Mouse (Mus musculus) Patski (cell line): ENCODE results near the gene Dnph1. TPM values are rescaled to one million over a fixed set of nuclear protein-coding genes. Genes with fewer than 3 reads are reported as not detected.

Experiments used
- ATAC-seq: fragments of 100-300 bp; one replicate; pipeline ENCODE4 v1.8.0; 2021
- CTCF ChIA-PET: fragments of 350-600 bp; sonication (Branson Sonifier 250); formaldehyde crosslinking; loops from one replicate; lab custom pipeline; 2022; ENCODE audit warnings: inconsistent platforms; lab: Charles Lee
- POLR2A ChIA-PET: fragments of 350-600 bp; sonication (Branson Sonifier 250); formaldehyde crosslinking; loops from one replicate; lab custom pipeline; 2022; ENCODE audit warnings: antibody characterized with exemption, inconsistent platforms; lab: Charles Lee
- DNase-seq: peaks from one replicate; pipeline ENCODE4 v3.0.0-alpha.2; 2011; ENCODE audit warnings: low read depth, low spot score
- H3K27me3 ChIP-seq: fragments of 371-371 bp; one replicate; pipeline ENCODE4 v1.5.1; 2021
- CTCF ChIP-seq: fragments of 100-300 bp; IDR thresholded peaks from one replicate; pipeline ENCODE4 v1.5.1; 2021
- in situ Hi-C: fragments of 300-500 bp; cut with MboI; formaldehyde crosslinking; loops from 3 replicates; pipeline ENCODE4 v1.11.1; 2018; ENCODE audit warnings: low pct_unique_long_range_greater_than_20kb, mixed read lengths
- polyA plus RNA-seq: library from polyadenylated mRNA; unstranded; gene quantifications from one replicate; pipeline ENCODE4 v1.2.3, GENCODE M21; 2021

Dnph1 gene
- polyA plus RNA-seq, 1 experiment from 2014 or later, result 16.9 TPM

DNA sequence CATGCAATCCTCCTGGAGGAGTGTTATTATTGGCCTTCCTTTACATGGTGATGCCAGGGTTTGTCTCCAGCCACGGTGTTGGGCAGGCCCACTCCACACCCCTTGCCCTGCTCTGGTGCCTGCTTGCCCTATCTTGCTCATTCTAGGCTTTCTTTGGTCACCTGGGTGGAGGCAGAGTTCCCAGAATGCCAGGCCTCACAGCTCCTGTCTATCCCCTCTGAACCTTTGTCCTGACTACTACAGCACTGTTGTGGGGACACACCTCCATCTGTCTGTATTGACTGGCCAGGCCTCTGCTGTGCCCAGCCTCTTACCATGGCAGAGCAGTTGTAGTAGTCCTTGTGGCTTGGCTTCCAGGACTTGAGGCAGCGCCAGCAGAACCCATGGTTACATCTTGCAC lies 6.3 kb downstream of the Dnph1 start:
- no peak for ATAC-seq
- H3K27me3 ChIP-seq, result no peaks in the 10 kb centered on the region
- no peak for DNase-seq
- ChIA-PET CTCF (no interaction called here), POLR2A (no interaction called here)
- in situ Hi-C loops, result no loop called here
- no peak for TF ChIP-seq CTCF

DNA sequence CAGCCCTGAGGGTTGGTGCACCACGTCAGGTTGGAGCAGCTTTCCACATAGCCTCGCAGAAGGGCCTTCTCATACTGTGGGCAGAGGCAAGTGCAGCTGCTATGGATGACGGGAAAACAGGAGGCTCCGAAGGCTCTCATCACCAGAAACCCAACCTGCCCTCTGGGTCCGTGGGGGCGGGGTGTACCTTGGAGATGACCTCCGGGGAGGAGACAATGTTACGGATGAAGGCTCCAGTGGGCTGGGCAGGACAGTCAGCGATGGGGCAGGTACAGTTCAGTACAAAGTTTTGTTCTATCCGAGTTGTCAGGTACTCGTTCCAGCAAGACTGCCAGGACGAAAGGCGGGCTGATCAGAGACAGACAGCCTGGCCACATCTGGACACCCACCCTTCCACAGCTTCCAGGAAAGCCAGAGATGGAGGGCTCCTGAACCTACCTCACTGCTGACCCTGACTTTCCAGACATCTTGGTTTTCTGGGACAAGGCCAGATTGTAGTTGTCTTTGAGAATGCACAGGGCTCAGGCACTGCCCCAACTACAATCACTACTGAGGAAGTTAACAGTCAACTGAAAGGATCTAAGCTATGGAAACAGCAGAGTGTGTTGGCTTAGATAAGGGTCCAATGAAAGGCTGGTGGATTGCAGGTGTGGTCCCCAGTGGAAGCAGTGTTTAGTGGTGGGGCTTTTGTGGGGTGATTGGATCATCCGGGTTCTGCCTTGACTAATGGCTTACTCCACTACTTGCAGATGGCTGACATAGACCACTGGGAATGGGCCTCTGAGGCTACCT lies 7.5 kb downstream of the Dnph1 start:
- ATAC-seq (no peak), DNase-seq (no peak)
- in situ Hi-C loops, result no loop called here
- no peak for TF ChIP-seq CTCF
- no peaks in the 10 kb centered on the region for H3K27me3 ChIP-seq
- ChIA-PET CTCF (no interaction called here), POLR2A (no interaction called here)

DNA sequence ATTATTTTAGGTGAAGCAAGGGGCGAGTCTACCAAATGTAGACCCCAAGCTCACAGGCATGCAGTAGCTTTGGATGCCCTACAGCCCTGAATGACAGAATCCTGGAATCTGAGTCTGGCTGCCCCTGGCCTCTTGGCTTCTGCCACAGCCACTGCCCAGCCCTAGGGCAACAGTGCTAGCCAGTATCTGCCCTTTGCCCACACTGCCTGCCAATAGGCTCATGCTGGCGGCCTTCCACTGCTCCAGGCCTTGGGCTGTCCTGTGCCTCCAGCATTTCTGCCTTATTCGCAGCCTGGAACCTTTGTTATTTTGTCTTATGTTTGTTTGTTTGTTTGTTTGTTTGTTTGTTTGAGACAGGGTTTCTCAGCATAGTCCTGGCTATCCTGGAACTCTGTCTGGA lies 9.1 kb downstream of the Dnph1 start:
- no peak for TF ChIP-seq CTCF
- in situ Hi-C loops, result no loop called here
- DNase-seq (no peak), ATAC-seq (no peak)
- ChIA-PET POLR2A (no interaction called here), CTCF (no interaction called here)
- H3K27me3 ChIP-seq, result no peaks in the 10 kb centered on the region

DNA sequence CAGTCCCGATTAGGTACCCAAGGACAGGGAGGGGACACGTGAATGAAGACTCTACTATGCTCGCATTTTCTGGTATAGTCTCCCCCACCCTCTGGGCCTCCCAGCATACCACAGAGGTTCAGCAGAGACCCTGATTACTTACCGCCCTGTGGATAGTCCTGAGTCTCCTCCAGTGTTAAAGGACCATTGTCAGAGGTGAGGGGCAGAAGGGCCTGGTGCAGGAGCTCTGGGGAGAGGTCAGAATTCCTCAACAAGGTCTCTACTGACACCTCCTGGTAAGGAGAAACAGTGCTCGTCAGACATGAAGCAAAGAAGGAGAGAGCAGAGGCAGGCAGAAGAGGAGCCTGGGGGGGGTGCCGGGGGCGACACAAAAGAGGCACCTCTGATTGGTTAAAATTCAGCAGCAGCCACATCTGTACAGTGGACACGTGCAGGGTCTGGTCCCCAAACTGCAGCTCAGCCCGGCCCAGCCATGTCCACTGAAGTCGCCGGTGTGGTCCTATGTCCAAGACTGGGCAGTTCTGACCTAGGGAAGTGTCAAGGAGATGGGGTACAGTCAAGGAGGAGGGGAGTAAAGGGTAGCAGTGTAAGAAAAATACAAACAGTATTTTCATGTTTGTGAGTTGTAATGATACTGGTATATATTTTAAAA lies 14.7 kb downstream of the Dnph1 start:
- POLR2A ChIA-PET, result no interaction called here
- in situ Hi-C loops, result no loop called here
- ATAC-seq (no peak), DNase-seq (no peak)
- H3K27me3 ChIP-seq, result no peaks in the 10 kb centered on the region
- no peak for TF ChIP-seq CTCF
- CTCF ChIA-PET, result no interaction called here

DNA sequence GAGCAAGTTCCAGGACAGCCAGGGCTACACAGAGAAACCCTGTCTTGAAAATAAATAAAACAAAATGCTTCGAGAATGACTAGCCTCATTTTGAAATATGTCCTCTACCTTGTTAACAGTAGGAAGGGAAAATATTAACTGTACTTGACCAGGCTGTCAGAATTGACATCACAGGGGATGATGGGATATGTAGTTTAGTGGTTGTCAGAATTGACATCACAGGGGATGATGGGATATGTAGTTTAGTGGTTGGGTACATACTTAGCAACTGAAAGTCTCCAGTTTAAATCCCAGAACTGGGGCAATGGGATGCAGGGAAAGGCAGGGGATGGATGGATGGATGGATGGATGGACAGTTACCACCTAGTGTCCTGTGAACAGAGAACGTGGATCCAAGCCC lies 16.8 kb downstream of the Dnph1 start:
- ChIA-PET CTCF (no interaction called here), POLR2A (no interaction called here)
- ATAC-seq, result no peak
- no peak for DNase-seq
- in situ Hi-C loops, result no loop called here
- no peak for TF ChIP-seq CTCF
- no peaks in the 10 kb centered on the region for H3K27me3 ChIP-seq

DNA sequence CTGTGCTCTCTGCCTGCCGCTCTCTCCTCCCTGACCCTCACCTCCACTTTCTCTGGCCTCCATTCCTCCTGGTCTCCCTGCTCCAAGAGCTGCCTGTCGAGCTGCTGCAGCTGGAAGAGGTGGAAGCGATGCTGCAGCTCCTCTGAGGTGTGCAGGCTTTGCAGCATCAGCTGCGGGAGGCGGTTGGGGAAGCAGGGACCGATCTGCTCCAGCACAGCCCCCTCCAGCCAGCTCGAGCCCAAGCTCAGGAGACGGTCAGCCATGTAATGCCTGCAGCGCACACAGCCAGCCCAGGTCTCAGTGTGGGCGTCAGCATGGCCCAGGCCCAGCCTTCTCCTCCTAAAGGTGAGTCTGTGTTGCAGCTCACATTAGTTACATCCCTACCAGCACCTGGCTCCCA lies 23.5 kb downstream of the Dnph1 start:
- ChIA-PET POLR2A (no interaction called here), CTCF (no interaction called here)
- no peak for TF ChIP-seq CTCF
- no peaks in the 10 kb centered on the region for H3K27me3 ChIP-seq
- ATAC-seq, result no peak
- DNase-seq, result no peak
- in situ Hi-C loops, result no loop called here

DNA sequence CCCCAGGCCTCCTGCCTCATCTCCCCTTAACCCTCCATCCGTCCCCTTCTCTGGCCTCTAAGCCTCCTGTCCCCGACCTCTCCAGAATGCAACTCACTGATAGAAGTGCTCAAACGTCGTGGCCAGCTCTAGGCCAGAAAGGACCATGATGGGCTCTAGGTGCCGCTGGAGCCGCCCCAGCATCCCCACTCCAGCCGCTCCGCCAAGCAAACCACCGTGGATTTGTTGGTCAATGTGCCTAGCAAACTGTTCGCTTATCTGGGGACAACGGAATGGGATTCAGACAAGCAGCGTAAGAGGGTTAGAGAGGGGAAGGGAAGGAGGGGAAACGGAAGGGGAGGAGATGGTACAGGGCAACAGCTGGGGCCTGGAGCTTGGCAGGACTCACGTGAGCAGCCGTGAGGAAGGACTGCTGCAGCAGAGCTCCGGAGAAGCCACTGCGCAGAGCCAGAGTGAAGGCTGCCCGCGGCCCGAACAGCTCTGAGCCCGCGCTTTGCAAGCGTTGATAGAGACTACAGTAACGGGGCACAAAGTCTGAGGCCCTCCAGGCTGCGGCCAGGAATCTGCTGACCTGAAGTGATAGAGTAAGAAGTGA lies 24.0 kb downstream of the Dnph1 start:
- TF ChIP-seq CTCF, result no peak
- no peak for ATAC-seq
- DNase-seq, result no peak
- ChIA-PET POLR2A (no interaction called here), CTCF (no interaction called here)
- in situ Hi-C loops, result no loop called here
- no peaks in the 10 kb centered on the region for H3K27me3 ChIP-seq

DNA sequence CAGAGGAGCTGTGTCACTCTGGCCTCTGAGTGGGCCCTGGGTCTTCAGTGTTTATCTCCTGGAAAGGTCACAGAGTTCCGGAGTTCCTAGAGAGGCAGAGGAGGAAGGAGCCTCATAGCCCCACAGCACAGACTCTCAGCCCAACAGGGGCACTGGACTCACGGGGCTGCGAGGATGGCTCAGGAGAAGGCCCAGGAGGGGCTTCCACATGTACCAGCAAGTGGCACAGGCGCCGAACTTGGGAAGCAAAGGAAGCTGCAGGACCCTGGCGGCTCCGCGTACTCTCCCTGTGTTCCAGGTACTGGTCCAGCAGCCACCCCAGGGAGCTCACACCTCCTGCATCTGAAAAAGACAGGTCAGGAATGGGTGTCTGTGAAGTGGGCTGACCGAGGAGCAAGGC lies 24.7 kb downstream of the Dnph1 start:
- in situ Hi-C loops, result no loop called here
- CTCF ChIA-PET, result no interaction called here
- POLR2A ChIA-PET, result no interaction called here
- no peak for TF ChIP-seq CTCF
- DNase-seq (no peak), ATAC-seq (no peak)
- H3K27me3 ChIP-seq, result no peaks in the 10 kb centered on the region

DNA sequence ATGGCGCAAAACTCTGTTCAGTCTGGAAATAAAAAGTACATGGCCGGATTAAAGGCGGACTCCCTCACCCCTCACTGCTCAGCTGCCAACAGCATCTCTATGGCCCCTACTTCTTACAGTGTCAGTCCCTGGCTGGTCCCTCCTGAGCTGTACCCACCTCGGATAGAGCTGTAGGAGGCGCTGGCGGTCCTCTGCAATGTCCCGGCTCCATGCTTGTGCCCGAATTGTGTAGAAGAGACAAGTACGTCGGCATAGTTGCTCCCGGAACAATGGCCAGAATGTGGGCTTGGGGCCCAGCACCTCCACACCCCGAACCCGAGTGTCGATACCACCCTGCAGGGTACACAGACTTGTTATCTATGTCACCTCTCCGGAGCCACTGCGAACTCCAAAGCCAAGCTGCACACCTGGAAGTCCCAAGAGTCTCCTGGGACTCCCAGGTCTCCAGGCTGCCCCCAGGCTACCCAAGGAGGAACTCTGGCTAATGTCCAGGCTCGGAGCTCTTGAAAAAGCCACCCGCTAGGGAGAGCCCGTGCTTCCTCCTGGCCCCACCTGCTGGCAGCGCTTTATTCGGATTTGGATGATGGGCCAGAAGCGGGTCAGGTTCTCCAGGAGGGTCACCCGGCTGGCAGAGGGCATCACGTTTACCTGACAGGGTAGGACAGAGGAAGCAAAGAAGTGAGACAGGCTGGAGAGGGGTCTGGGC lies 25.6 kb downstream of the Dnph1 start:
- ATAC-seq (no peak), DNase-seq (no peak)
- ChIA-PET POLR2A (no interaction called here), CTCF (no interaction called here)
- TF ChIP-seq CTCF, result no peak
- H3K27me3 ChIP-seq, result no peaks in the 10 kb centered on the region
- in situ Hi-C loops, result no loop called here

DNA sequence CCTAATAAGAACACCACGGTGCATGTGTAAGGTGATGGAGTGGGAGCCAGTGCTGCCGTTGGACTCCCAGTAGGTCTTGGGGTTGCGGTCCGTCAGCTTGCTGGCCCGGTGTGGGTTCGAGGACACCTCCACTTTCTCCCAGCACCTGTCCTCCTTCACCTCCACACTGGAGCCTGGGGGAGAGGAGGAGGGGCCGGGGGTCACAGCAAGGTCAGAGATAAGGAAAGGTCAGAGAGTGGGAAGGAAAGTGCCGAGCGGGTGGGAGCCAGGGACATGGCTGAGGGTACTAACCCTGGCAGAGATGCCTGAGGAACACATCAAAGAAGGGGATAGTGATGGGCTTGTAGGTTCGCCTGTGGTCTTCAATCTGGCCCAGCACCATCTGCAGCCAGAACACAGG lies 28.6 kb downstream of the Dnph1 start:
- no peaks in the 10 kb centered on the region for H3K27me3 ChIP-seq
- no peak for TF ChIP-seq CTCF
- ATAC-seq, result no peak

More for the DNA sequence above, 28.6 kb downstream of the Dnph1 start:
- POLR2A ChIA-PET, result no interaction called here
- CTCF ChIA-PET, result interaction anchor here (0.8 to 1.6 kb wide), 5 partner anchors 9 to 27 kb away, joined by 3 to 4 read pairs (median 4); partner anchors contain the start of gene Cul9
- no peak for DNase-seq
- in situ Hi-C loops, result no loop called here
